Mouse (Mus musculus): ENCODE results near the gene Rbms1. TPM values are rescaled to one million over a fixed set of nuclear protein-coding genes. Genes with fewer than 3 reads are reported as not detected.

The Rbms1 gene
- polyA plus RNA-seq, 1 experiment from 2014 or later, result 55.6 TPM

DNA sequence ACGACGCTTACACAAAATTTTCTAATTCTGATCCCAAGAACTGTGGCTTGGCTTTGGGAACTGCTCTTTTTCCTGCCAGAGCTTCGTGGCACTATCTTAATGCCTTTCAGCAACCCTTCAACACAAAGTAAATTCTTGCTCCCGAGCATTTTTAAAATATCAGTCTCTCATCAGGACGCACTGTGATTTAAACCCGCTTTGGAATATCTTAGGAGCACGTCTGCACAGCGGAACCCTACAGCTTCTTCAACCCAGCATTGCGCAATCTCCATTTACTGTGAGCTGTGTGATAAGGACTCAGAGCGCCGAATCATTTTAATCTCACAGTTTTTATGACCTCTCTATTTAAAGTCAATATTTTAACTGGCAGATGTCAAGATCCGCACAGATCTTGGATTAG lies 54.9 kb downstream of the Rbms1 start:
- no peak overlapping the region for H3K9ac ChIP-seq (replicated peaks; ENCODE audit: low read depth, low read length)
- no peak for ATAC-seq (ENCODE audit: low read depth)
- H3K27ac ChIP-seq (ENCODE audit: low read depth, low read length), result no peak overlapping the region
- H3K4me2 ChIP-seq (ENCODE audit: low read depth, low read length), result no peak overlapping the region
- 92% methylated on average over 12 of the region's 12 CpGs for WGBS
- no peaks in the 10 kb centered on the region for H3K36me3 ChIP-seq (ENCODE audit: control insufficient read depth, insufficient read depth, low read length)
- no peaks in the 10 kb centered on the region for H3K9me3 ChIP-seq (ENCODE audit: control insufficient read depth, low read length)
- H3K4me3 ChIP-seq (ENCODE audit: low read depth, low read length), result no peak overlapping the region
- no peaks in the 10 kb centered on the region for H3K27me3 ChIP-seq (ENCODE audit: control insufficient read depth, insufficient read depth, low read length)
- no peaks in the 10 kb centered on the region for H3K4me1 ChIP-seq (ENCODE audit: control insufficient read depth, insufficient read depth, low read length)

DNA sequence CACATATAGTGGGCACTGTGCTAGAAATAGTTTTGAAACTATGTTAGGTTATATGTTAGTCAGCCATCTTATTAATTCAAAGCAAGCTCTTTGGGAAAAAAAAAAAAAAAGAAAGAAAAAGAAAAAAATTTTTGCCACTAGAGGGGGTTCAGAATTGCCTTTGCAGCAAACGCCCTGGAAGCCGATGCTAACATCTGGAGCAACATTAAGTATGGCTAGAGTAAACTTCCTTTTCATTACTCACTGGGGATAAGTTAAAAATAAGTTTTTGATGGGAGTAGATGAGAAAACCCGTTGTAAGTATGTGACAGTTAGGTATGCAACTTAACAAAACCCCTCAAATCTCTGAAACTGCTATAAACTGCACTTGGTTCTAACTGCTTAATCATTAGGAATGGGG lies 57.7 kb downstream of the Rbms1 start:
- Histone ChIP-seq H3K4me1 (ENCODE audit: control insufficient read depth, insufficient read depth, low read length) (no peaks in the 10 kb centered on the region), H3K9ac (replicated peaks; ENCODE audit: low read depth, low read length) (no peak overlapping the region), H3K4me2 (ENCODE audit: low read depth, low read length) (no peak overlapping the region), H3K27ac (ENCODE audit: low read depth, low read length) (no peak overlapping the region), H3K9me3 (ENCODE audit: control insufficient read depth, low read length) (no peaks in the 10 kb centered on the region), H3K36me3 (ENCODE audit: control insufficient read depth, insufficient read depth, low read length) (no peaks in the 10 kb centered on the region), H3K27me3 (ENCODE audit: control insufficient read depth, insufficient read depth, low read length) (no peaks in the 10 kb centered on the region), H3K4me3 (ENCODE audit: low read depth, low read length) (no peak overlapping the region)
- ATAC-seq (ENCODE audit: low read depth), result no peak
- WGBS, result 24% methylated on average over 3 of the region's 3 CpGs

DNA sequence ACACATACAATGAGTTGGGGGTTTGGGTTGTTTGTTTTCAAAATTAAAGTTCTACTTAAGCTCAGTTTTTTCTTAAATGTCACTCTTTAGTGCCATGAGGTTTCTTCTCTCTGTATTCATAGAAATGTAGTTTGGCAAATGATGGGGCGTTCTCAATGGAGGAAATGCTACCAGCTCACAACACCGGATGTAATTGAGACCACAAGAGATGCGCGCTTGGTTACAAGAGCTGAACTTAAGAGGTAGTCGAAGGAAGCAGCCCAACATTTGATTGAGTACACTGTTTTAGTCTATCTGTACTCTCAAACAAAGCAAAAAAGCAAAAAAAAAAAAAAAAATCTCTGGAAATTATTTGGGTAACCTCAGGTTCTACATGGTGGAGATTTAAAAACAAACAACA lies 58.9 kb downstream of the Rbms1 start:
- H3K9me3 ChIP-seq (ENCODE audit: control insufficient read depth, low read length), result no peaks in the 10 kb centered on the region
- no peak overlapping the region for H3K4me2 ChIP-seq (ENCODE audit: low read depth, low read length)
- no peak overlapping the region for H3K27ac ChIP-seq (ENCODE audit: low read depth, low read length)
- H3K36me3 ChIP-seq (ENCODE audit: control insufficient read depth, insufficient read depth, low read length), result no peaks in the 10 kb centered on the region
- 86% methylated on average over 5 of the region's 5 CpGs for WGBS
- H3K9ac ChIP-seq (replicated peaks; ENCODE audit: low read depth, low read length), result no peak overlapping the region
- H3K4me1 ChIP-seq (ENCODE audit: control insufficient read depth, insufficient read depth, low read length), result no peaks in the 10 kb centered on the region
- no peak for ATAC-seq (ENCODE audit: low read depth)
- no peak overlapping the region for H3K4me3 ChIP-seq (ENCODE audit: low read depth, low read length)
- H3K27me3 ChIP-seq (ENCODE audit: control insufficient read depth, insufficient read depth, low read length), result no peaks in the 10 kb centered on the region

DNA sequence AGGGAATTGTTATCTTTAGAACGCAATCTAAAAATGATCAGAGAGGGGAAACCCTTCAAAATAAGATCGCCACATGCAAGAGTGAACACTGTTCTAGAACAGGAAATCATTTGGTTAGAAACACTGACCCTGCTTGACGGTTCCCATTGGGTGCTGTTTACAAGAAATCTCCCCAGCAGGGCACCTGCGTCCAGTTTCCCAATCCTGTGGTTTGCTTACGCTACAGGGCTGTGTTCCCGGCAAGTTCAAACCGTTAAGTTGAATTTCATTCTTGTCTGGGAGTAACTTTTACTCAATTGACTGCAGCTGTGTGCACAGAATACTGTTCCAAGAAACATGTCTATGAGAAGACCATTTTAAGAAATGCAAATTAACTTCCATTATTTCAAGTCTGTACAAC lies 59.5 kb downstream of the Rbms1 start:
- H3K4me2 ChIP-seq (ENCODE audit: low read depth, low read length), result no peak overlapping the region
- no peaks in the 10 kb centered on the region for H3K36me3 ChIP-seq (ENCODE audit: control insufficient read depth, insufficient read depth, low read length)
- ATAC-seq (ENCODE audit: low read depth), result no peak
- no peak overlapping the region for H3K4me3 ChIP-seq (ENCODE audit: low read depth, low read length)
- H3K9me3 ChIP-seq (ENCODE audit: control insufficient read depth, low read length), result no peaks in the 10 kb centered on the region
- H3K9ac ChIP-seq (replicated peaks; ENCODE audit: low read depth, low read length), result no peak overlapping the region
- 83% methylated on average over 7 of the region's 7 CpGs for WGBS
- no peak overlapping the region for H3K27ac ChIP-seq (ENCODE audit: low read depth, low read length)
- H3K27me3 ChIP-seq (ENCODE audit: control insufficient read depth, insufficient read depth, low read length), result no peaks in the 10 kb centered on the region
- no peaks in the 10 kb centered on the region for H3K4me1 ChIP-seq (ENCODE audit: control insufficient read depth, insufficient read depth, low read length)

DNA sequence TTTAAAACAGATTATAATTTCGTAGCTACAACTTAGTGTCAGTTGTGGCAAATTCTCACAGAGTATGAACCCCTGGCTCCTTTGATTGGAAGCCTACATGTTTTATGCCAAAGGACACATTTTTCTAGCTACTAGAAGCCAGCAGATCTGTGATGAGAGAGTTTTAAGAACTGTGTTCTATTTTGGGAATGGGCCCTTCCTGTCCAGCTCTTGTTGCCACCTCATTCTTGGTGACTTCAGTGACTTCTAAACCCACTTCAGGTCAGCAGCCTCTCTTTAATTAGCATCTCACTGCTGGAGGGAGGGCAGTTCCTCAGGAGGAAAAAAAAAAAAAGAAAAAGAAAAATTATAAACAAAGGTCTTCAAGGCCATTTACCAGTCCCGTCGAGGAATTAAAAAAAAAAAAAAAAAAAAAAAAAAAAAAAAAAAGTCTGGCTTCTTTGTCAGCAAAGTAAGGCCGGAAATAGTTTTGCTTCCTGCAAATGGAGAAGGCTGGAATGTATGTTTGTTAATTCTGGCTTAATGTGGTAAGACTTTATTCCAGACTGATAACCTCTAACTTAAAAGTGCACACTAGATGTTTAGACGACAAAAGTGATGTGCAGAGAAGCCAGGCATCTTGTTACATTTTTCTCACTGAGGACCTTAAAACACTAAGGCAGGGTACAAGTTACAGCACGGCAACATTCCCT lies 60.4 kb downstream of the Rbms1 start:
- no peak overlapping the region for H3K27ac ChIP-seq (ENCODE audit: low read depth, low read length)
- 86% methylated on average over 6 of the region's 6 CpGs for WGBS

DNA sequence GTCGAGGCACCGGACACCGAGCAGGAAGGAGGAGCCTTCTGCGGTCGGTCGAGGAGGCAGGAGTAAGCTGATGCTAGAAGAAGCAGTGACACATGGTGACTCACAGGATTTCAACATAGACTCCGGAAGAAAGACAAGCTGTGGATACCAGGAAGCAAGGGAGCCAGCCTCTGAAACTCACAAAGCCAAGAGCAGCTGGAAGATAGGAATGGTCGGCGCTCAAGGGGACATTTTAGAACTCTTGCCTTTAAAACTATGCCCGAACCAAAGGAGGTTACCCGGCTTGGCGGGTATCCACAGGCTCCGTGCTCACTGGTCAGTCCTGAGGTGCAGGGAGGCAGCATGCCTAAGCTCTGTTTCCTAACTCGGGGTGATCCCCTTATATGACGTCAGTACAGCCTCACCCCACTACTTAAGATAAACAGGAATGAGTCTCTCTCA lies 61.5 kb downstream of the Rbms1 start:
- Histone ChIP-seq H3K4me3 (ENCODE audit: low read depth, low read length) (no peak overlapping the region), H3K4me1 (ENCODE audit: control insufficient read depth, insufficient read depth, low read length) (no peaks in the 10 kb centered on the region), H3K27ac (ENCODE audit: low read depth, low read length) (no peak overlapping the region), H3K36me3 (ENCODE audit: control insufficient read depth, insufficient read depth, low read length) (no peaks in the 10 kb centered on the region), H3K9me3 (ENCODE audit: control insufficient read depth, low read length) (no peaks in the 10 kb centered on the region), H3K4me2 (ENCODE audit: low read depth, low read length) (no peak overlapping the region), H3K9ac (replicated peaks; ENCODE audit: low read depth, low read length) (no peak overlapping the region), H3K27me3 (ENCODE audit: control insufficient read depth, insufficient read depth, low read length) (no peaks in the 10 kb centered on the region)
- ATAC-seq (ENCODE audit: low read depth), result no peak
- 88% methylated on average over 15 of the region's 15 CpGs for WGBS

More for the DNA sequence above, 60.4 kb downstream of the Rbms1 start:
- Histone ChIP-seq H3K4me3 (ENCODE audit: low read depth, low read length) (no peak overlapping the region), H3K27me3 (ENCODE audit: control insufficient read depth, insufficient read depth, low read length) (no peaks in the 10 kb centered on the region), H3K4me2 (ENCODE audit: low read depth, low read length) (no peak overlapping the region), H3K9ac (replicated peaks; ENCODE audit: low read depth, low read length) (no peak overlapping the region), H3K9me3 (ENCODE audit: control insufficient read depth, low read length) (no peaks in the 10 kb centered on the region), H3K4me1 (ENCODE audit: control insufficient read depth, insufficient read depth, low read length) (no peaks in the 10 kb centered on the region), H3K36me3 (ENCODE audit: control insufficient read depth, insufficient read depth, low read length) (no peaks in the 10 kb centered on the region)
- no peak for ATAC-seq (ENCODE audit: low read depth)

DNA sequence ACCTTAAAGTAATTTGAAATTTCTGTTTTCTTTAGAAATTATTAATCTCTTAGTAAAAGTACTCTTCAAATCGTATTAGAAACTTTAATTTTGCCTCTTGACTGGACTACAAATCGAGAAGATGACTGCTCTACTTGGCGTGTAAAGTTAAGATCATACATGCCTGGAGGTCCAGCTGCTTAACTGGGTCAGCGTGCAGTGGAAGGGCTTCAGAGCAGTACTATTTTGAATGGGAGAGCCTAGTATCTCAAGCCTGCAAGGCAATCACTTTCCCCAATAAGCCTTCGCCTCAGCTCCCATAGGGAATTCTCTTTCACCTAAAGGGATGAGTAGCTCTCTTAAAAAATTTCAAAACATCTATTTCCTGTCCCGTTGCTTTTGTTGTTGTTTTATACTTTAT lies 62.0 kb downstream of the Rbms1 start:
- no peak overlapping the region for H3K4me2 ChIP-seq (ENCODE audit: low read depth, low read length)

DNA sequence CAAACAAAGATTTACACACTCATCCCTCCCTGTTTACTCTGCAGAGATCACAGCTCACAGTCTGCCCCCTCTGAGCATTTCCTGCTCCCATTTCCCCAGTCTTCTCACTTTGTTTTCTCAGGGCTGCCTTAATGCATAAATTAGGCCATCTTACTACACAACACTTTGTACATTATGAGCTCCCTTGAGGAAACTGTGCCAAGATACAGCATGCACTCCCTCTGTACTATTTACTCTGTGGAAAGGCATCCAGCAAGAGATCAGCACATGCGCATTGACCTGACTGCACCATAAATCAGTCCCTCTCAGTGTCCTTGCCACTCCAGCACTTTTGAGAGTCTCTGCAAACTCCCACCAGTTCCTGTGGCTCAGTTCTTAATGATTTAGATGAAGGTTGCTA lies 70.0 kb downstream of the Rbms1 start:
- H3K4me3 ChIP-seq (ENCODE audit: low read depth, low read length), result no peak overlapping the region
- no peak overlapping the region for H3K27ac ChIP-seq (ENCODE audit: low read depth, low read length)
- H3K9ac ChIP-seq (replicated peaks; ENCODE audit: low read depth, low read length), result no peak overlapping the region
- no peaks in the 10 kb centered on the region for H3K4me1 ChIP-seq (ENCODE audit: control insufficient read depth, insufficient read depth, low read length)
- no peak overlapping the region for H3K4me2 ChIP-seq (ENCODE audit: low read depth, low read length)
- no peaks in the 10 kb centered on the region for H3K9me3 ChIP-seq (ENCODE audit: control insufficient read depth, low read length)
- H3K27me3 ChIP-seq (ENCODE audit: control insufficient read depth, insufficient read depth, low read length), result no peaks in the 10 kb centered on the region
- ATAC-seq (ENCODE audit: low read depth), result peak; percentile 70; the same call in 1 of the 2 replicates
- no peaks in the 10 kb centered on the region for H3K36me3 ChIP-seq (ENCODE audit: control insufficient read depth, insufficient read depth, low read length)
- WGBS, result 62% methylated on average over 1 of the region's 1 CpGs

More for the DNA sequence above, 62.0 kb downstream of the Rbms1 start:
- Histone ChIP-seq H3K27ac (ENCODE audit: low read depth, low read length) (no peak overlapping the region), H3K9ac (replicated peaks; ENCODE audit: low read depth, low read length) (no peak overlapping the region), H3K9me3 (ENCODE audit: control insufficient read depth, low read length) (no peaks in the 10 kb centered on the region), H3K4me1 (ENCODE audit: control insufficient read depth, insufficient read depth, low read length) (no peaks in the 10 kb centered on the region), H3K36me3 (ENCODE audit: control insufficient read depth, insufficient read depth, low read length) (no peaks in the 10 kb centered on the region), H3K4me3 (ENCODE audit: low read depth, low read length) (no peak overlapping the region), H3K27me3 (ENCODE audit: control insufficient read depth, insufficient read depth, low read length) (no peaks in the 10 kb centered on the region)
- WGBS, result 88% methylated on average over 6 of the region's 6 CpGs
- no peak for ATAC-seq (ENCODE audit: low read depth)

DNA sequence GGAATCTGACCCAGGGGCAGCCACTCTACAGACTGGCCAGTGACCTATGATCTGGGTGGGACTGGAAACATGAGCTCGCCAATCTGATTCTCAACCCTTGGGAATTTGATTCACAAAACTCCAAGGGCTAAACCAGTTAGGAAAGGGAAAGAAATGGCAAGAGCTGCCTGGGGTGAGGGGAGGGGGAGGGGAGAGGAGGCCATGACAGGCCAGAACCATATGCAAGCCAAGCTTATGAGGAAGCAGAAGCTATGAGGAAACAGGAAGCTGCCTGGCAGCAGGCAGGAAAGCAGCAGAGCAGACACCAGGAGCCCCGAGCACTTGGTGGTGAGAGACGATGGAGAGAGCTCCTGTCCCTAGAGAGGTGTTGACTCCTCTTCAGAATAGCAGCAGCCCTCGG lies 79.1 kb downstream of the Rbms1 start:
- no peak overlapping the region for H3K4me3 ChIP-seq (ENCODE audit: low read depth, low read length)
- no peaks in the 10 kb centered on the region for H3K9me3 ChIP-seq (ENCODE audit: control insufficient read depth, low read length)
- no peak overlapping the region for H3K27ac ChIP-seq (ENCODE audit: low read depth, low read length)
- H3K27me3 ChIP-seq (ENCODE audit: control insufficient read depth, insufficient read depth, low read length), result peaks cover 4% of the 10 kb centered on the region; the same call in 1 of the 2 replicates
- H3K36me3 ChIP-seq (ENCODE audit: control insufficient read depth, insufficient read depth, low read length), result no peaks in the 10 kb centered on the region
- H3K9ac ChIP-seq (replicated peaks; ENCODE audit: low read depth, low read length), result no peak overlapping the region
- no peak for ATAC-seq (ENCODE audit: low read depth)
- H3K4me1 ChIP-seq (ENCODE audit: control insufficient read depth, insufficient read depth, low read length), result peaks cover 10% of the 10 kb centered on the region; the same call in 1 of the 2 replicates
- no peak overlapping the region for H3K4me2 ChIP-seq (ENCODE audit: low read depth, low read length)
- 56% methylated on average over 4 of the region's 4 CpGs for WGBS
